Mouse (Mus musculus) heart, adult 2 months (tissue): ENCODE results near the gene Ubald2. TPM values are rescaled to one million over a fixed set of nuclear protein-coding genes. Genes with fewer than 3 reads are reported as not detected.

Source experiments
- DNase-seq, 2 experiments: peaks; one replicate each; pipeline ENCODE4 v3.0.0; 2021
- H3K27ac ChIP-seq: fragments of 200-600 bp; 2 replicates; pipeline ENCODE4 v1.8.1; 2022
- H3K27me3 ChIP-seq: fragments of 200-500 bp; 2 replicates; pipeline ENCODE4 v1.6.1; 2012; ENCODE audit warnings: mild to moderate bottlenecking, low read length, inconsistent platforms, mixed read lengths; ENCODE audit not compliant: control insufficient read depth, insufficient read depth
- H3K36me3 ChIP-seq: fragments of 200-500 bp; 2 replicates; pipeline ENCODE4 v1.6.1; 2012; ENCODE audit warnings: low read length, inconsistent platforms; ENCODE audit not compliant: control insufficient read depth, insufficient read depth
- H3K4me1 ChIP-seq: fragments of 200-500 bp; 2 replicates; pipeline ENCODE4 v1.6.1; 2011; ENCODE audit warnings: low read length; ENCODE audit not compliant: control insufficient read depth, insufficient read depth
- H3K4me3 ChIP-seq: fragments of 200-600 bp; 2 replicates; pipeline ENCODE4 v1.8.1; 2022
- H3K79me2 ChIP-seq: fragments of 200-500 bp; replicated peaks from 2 replicates; pipeline ENCODE4 v1.6.1; 2012; ENCODE audit warnings: mild to moderate bottlenecking, inconsistent platforms, low read length, moderate library complexity, mixed read lengths; ENCODE audit not compliant: control insufficient read depth, insufficient read depth
- H3K9ac ChIP-seq: fragments of 200-500 bp; 2 replicates; pipeline ENCODE4 v1.6.1; 2012; ENCODE audit warnings: low read depth, mild to moderate bottlenecking, control low read depth, inconsistent platforms, low read length, mixed read lengths
- CTCF ChIP-seq: fragments of 200-600 bp; IDR thresholded peaks from 2 replicates; pipeline ENCODE4 v1.8.1; 2022; ENCODE audit warnings: antibody characterized with exemption, mild to moderate bottlenecking, moderate library complexity
- EP300 ChIP-seq: fragments of 200-500 bp; IDR thresholded peaks from 2 replicates; pipeline ENCODE4 v1.6.1; 2011; ENCODE audit warnings: low read depth, low read length, control low read depth; ENCODE audit not compliant: insufficient read depth
- POLR2A ChIP-seq: fragments of 200-500 bp; IDR thresholded peaks from 2 replicates; pipeline ENCODE4 v1.6.1; 2011; ENCODE audit warnings: mild to moderate bottlenecking, low read depth, low read length, control low read depth; ENCODE audit not compliant: insufficient read depth
- WGBS: fragments of 180-500 bp; shearing (Covaris S2); methylation state at CpG from one replicate; pipeline ENCODE4 v1.1.7; 2018; 5-methylcytosine and 5-hydroxymethylcytosine counted together
- intact Hi-C: fragments of 180-260 bp; cut with DNase I; formaldehyde crosslinking; loops from one replicate; pipeline ENCODE4 v1.15.1; 2025
- polyA plus RNA-seq: library from polyadenylated mRNA; depleted of rRNA; stranded (reverse); fragments of >200 nt; gene quantifications from 2 replicates; pipeline ENCODE4 v1.2.3, GENCODE M21; 2012
- total RNA-seq, 2 experiments: library from RNA; stranded (reverse); gene quantifications; 2 replicates each; pipeline ENCODE4 v1.2.3; 2021

Gene Ubald2
- total and polyA plus RNA-seq, 3 experiments: 29.2 to 80.1 (median 34.1) TPM

- no peaks in the 10 kb centered on the region; the same call in 1 of the 2 replicates for H3K79me2 ChIP-seq
- no peak for TF ChIP-seq EP300
- no peak for TF ChIP-seq CTCF
- TF ChIP-seq POLR2A: no peak
- no peak overlapping the region for H3K4me3 ChIP-seq
- H3K36me3 ChIP-seq: peaks cover 5% of the 10 kb centered on the region; the same call in 1 of the 2 replicates
- H3K27ac ChIP-seq: no peak overlapping the region
- intact Hi-C loops: no loop called here
- no peak overlapping the region for H3K9ac ChIP-seq
- WGBS: 30% methylated on average over 22 of the region's 22 CpGs
- H3K27me3 ChIP-seq: no peaks in the 10 kb centered on the region
- H3K4me1 ChIP-seq: peaks cover 5% of the 10 kb centered on the region
- no peak for DNase-seq
Measured at GRCm38 (mm10) chr11:116430723-116431427, 3.0 kb upstream of the Ubald2 start.

GRCm38 (mm10) chr11:116431428-116432077 lies 2.3 kb upstream of the Ubald2 start:
- H3K4me3 ChIP-seq: no peak overlapping the region
- no peaks in the 10 kb centered on the region for H3K27me3 ChIP-seq
- H3K79me2 ChIP-seq: no peaks in the 10 kb centered on the region; the same call in 1 of the 2 replicates
- H3K4me1 ChIP-seq: peaks cover 8% of the 10 kb centered on the region
- H3K36me3 ChIP-seq: peaks cover 6% of the 10 kb centered on the region; the same call in 1 of the 2 replicates
- H3K9ac ChIP-seq: no peak overlapping the region
- H3K27ac ChIP-seq: no peak overlapping the region
- DNase-seq: no peak
- WGBS: 62% methylated on average over 11 of the region's 11 CpGs
- TF ChIP-seq POLR2A: no peak
- no peak for TF ChIP-seq EP300
- no peak for TF ChIP-seq CTCF
- intact Hi-C loops: no loop called here

- Histone ChIP-seq H3K79me2 (no peaks in the 10 kb centered on the region; the same call in 1 of the 2 replicates), H3K36me3 (peaks cover 6% of the 10 kb centered on the region; the same call in 1 of the 2 replicates), H3K9ac (no peak overlapping the region), H3K27ac (no peak overlapping the region), H3K27me3 (no peaks in the 10 kb centered on the region), H3K4me1 (peaks cover 11% of the 10 kb centered on the region), H3K4me3 (no peak overlapping the region)
- no peak for TF ChIP-seq CTCF
- no peak for TF ChIP-seq POLR2A
- TF ChIP-seq EP300: no peak
- DNase-seq: no peak
- intact Hi-C loops: no loop called here
- 55% methylated on average over 6 of the region's 6 CpGs for WGBS
Measured at GRCm38 (mm10) chr11:116432127-116432526, 1.8 kb upstream of the Ubald2 start.

GRCm38 (mm10) chr11:116432593-116433355 lies 1.1 kb upstream of the Ubald2 start:
- WGBS: 51% methylated on average over 8 of the region's 8 CpGs
- TF ChIP-seq POLR2A: no peak
- no peak for TF ChIP-seq CTCF
- TF ChIP-seq EP300: no peak
- peaks cover 16% of the 10 kb centered on the region for H3K4me1 ChIP-seq
- intact Hi-C loops: no loop called here
- H3K9ac ChIP-seq: no peak overlapping the region
- peaks cover 6% of the 10 kb centered on the region; the same call in 1 of the 2 replicates for H3K36me3 ChIP-seq
- H3K79me2 ChIP-seq: no peaks in the 10 kb centered on the region; the same call in 1 of the 2 replicates
- H3K4me3 ChIP-seq: no peak overlapping the region
- H3K27ac ChIP-seq: no peak overlapping the region
- no peak for DNase-seq
- no peaks in the 10 kb centered on the region for H3K27me3 ChIP-seq

- WGBS: under 1% methylated on average over 59 of the region's 67 CpGs
- peak overlapping the region; percentile 93 for H3K4me3 ChIP-seq
- no peaks in the 10 kb centered on the region for H3K27me3 ChIP-seq
- peak; percentile 84 to 87 for DNase-seq
- H3K79me2 ChIP-seq: no peaks in the 10 kb centered on the region; the same call in 1 of the 2 replicates
- no peak for TF ChIP-seq EP300
- TF ChIP-seq POLR2A: no peak; the same call in 1 of the 2 replicates
- TF ChIP-seq CTCF: no peak
- peaks cover 6% of the 10 kb centered on the region; the same call in 1 of the 2 replicates for H3K36me3 ChIP-seq
- intact Hi-C loops: loop anchor here (2.0 kb wide), 1 partner anchor 22 kb away; the partner anchor contains the start of gene Rnf157
- H3K4me1 ChIP-seq: peaks cover 16% of the 10 kb centered on the region
- H3K27ac ChIP-seq: peak overlapping the region; percentile 97
- H3K9ac ChIP-seq: peak overlapping the region; percentile 93
Measured at GRCm38 (mm10) chr11:116434287-116434966, 533 bp downstream of the Ubald2 start.
